Mouse (Mus musculus) myocyte (in vitro differentiated cells): ENCODE results near the gene 1500015O10Rik.

ENCODE experiments used
- CEBPB ChIP-seq: IDR thresholded peaks from 2 replicates; pipeline ENCODE4 v1.6.1; 2011; ENCODE audit warnings: mild to moderate bottlenecking, moderate library complexity; ENCODE audit not compliant: poor library complexity, insufficient read depth, severe bottlenecking
- E2F4 ChIP-seq: IDR thresholded peaks from one replicate; pipeline ENCODE4 v1.6.1; 2011; ENCODE audit warnings: mild to moderate bottlenecking, control low read depth, moderate library complexity; ENCODE audit not compliant: insufficient read depth
- MAX ChIP-seq: IDR thresholded peaks from one replicate; pipeline ENCODE4 v1.6.1; 2011; ENCODE audit warnings: low read depth, mild to moderate bottlenecking, control low read depth
- MYOD1 ChIP-seq, 3 experiments: IDR thresholded peaks; one replicate each; pipeline ENCODE4 v1.6.1; 2011; ENCODE audit warnings: control low read depth in 2 of 3, low read depth in 2 of 3, mild to moderate bottlenecking in 2 of 3, moderate library complexity in 1 of 3; ENCODE audit not compliant: insufficient read length in 2 of 3, control insufficient read depth in 1 of 3
- POLR2A ChIP-seq: IDR thresholded peaks from one replicate; pipeline ENCODE4 v1.6.1; 2011; ENCODE audit warnings: low read depth, mild to moderate bottlenecking, control low read depth, moderate library complexity; ENCODE audit not compliant: insufficient read length
- POLR2AphosphoS2 ChIP-seq: IDR thresholded peaks from one replicate; pipeline ENCODE4 v1.6.1; 2011; ENCODE audit warnings: low read depth, control low read depth; ENCODE audit not compliant: insufficient read length
- SRF ChIP-seq: IDR thresholded peaks from one replicate; pipeline ENCODE4 v1.6.1; 2011; ENCODE audit warnings: low read depth; ENCODE audit not compliant: control insufficient read depth, insufficient read length
- TCF12 ChIP-seq: IDR thresholded peaks from one replicate; pipeline ENCODE4 v1.6.1; 2011; ENCODE audit warnings: mild to moderate bottlenecking, control low read depth; ENCODE audit not compliant: poor library complexity, insufficient read depth, severe bottlenecking
- USF1 ChIP-seq: IDR thresholded peaks from one replicate; pipeline ENCODE4 v1.6.1; 2011; ENCODE audit warnings: low read depth, mild to moderate bottlenecking, control low read depth, moderate library complexity

DNA sequence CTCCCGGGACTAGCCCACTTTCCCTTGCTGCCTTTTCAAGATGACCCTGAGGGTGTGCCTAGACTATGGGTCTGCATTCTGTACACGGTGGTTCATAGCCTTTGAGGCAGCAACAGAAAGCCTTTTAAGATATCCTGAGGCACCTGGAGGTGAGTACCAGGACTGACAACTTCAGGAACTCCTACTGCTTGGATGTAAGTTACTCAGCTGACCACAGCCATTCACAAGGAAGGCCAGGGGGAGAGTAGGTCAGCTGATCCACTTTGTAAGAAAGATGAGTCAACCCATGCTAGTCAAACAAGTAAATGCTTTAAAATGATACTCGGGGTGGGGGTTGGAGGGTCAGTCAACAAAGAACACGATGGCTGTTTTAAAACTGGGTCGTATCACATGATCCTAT, 54.9 kb downstream of the 1500015O10Rik start:
- TF ChIP-seq E2F4 (no peak), CEBPB (no peak), POLR2A (no peak), TCF12 (no peak), SRF (no peak), MYOD1 (IDR thresholded peaks at IDR 0.05; ENCODE audit: control insufficient read depth in 1 of 3, insufficient read length in 2 of 3, low read depth in 2 of 3) (no peak), MAX (no peak), POLR2AphosphoS2 (no peak), USF1 (no peak)
